Mouse (Mus musculus) embryonic facial prominence, embryonic 14.5 days (tissue): ENCODE results near the gene Utp4. TPM values are rescaled to one million over a fixed set of nuclear protein-coding genes. Genes with fewer than 3 reads are reported as not detected.
A peak's percentile ranks its signal among the peaks of the same experiment; 100 is the strongest.

Experiments
- ATAC-seq: fragments of 200-750 bp; cut with Nextera tagmentation; 2 replicates; pipeline ENCODE4 v1.8.0; 2017; ENCODE audit warnings: low read depth, moderate number of reproducible peaks, moderate TSS enrichment
- DNase-seq: peaks from one replicate; pipeline ENCODE4 v3.0.0-alpha.2; 2015; ENCODE audit warnings: low spot score
- H3K27ac ChIP-seq: fragments of 300-500 bp; sonication (generic); replicated peaks from 2 replicates; pipeline ENCODE4 v1.5.1; 2014; ENCODE audit warnings: low read depth, mild to moderate bottlenecking, low read length, moderate library complexity
- H3K27me3 ChIP-seq: fragments of 300-500 bp; sonication (generic); replicated peaks from 2 replicates; pipeline ENCODE4 v1.6.1; 2014; ENCODE audit warnings: low read length; ENCODE audit not compliant: control insufficient read depth, insufficient read depth
- H3K36me3 ChIP-seq: fragments of 300-500 bp; sonication (generic); 2 replicates; pipeline ENCODE4 v1.6.1; 2014; ENCODE audit warnings: low read length, mixed read lengths; ENCODE audit not compliant: control insufficient read depth, insufficient read depth
- H3K4me1 ChIP-seq: fragments of 300-500 bp; sonication (generic); 2 replicates; pipeline ENCODE4 v1.6.1; 2014; ENCODE audit warnings: antibody characterized with exemption, low read length; ENCODE audit not compliant: control insufficient read depth, insufficient read depth
- H3K4me2 ChIP-seq: fragments of 300-500 bp; sonication (generic); 2 replicates; pipeline ENCODE4 v1.6.1; 2014; ENCODE audit warnings: low read depth, mild to moderate bottlenecking, low read length, moderate library complexity, mixed read lengths
- H3K4me3 ChIP-seq: fragments of 300-500 bp; sonication (generic); 2 replicates; pipeline ENCODE4 v1.5.1; 2014; ENCODE audit warnings: low read depth, mild to moderate bottlenecking, low read length
- H3K9ac ChIP-seq: fragments of 300-500 bp; sonication (generic); 2 replicates; pipeline ENCODE4 v1.6.1; 2014; ENCODE audit warnings: low read depth, mild to moderate bottlenecking, low read length, moderate library complexity, mixed read lengths
- H3K9me3 ChIP-seq: fragments of 300-500 bp; sonication (generic); 2 replicates; pipeline ENCODE4 v1.6.1; 2016; ENCODE audit warnings: low read length; ENCODE audit not compliant: control insufficient read depth
- WGBS: fragments of 180-500 bp; shearing (Covaris S2); extraction: QIAGEN DNeasy Blood & Tissue Kit; methylation state at CpG from one replicate; pipeline ENCODE4 v1.1.7; 2014; 5-methylcytosine and 5-hydroxymethylcytosine counted together
- polyA plus RNA-seq: library from polyadenylated mRNA; unstranded; fragments of >200 nt; fragmentation: Nextera tagmentation; extraction: Ambion mirVana; gene quantifications from 2 replicates; pipeline ENCODE4 v1.2.1, GENCODE M21; 2014

Utp4 gene
- polyA plus RNA-seq, result 60.4 and 65.0 TPM in 2 replicates

DNA sequence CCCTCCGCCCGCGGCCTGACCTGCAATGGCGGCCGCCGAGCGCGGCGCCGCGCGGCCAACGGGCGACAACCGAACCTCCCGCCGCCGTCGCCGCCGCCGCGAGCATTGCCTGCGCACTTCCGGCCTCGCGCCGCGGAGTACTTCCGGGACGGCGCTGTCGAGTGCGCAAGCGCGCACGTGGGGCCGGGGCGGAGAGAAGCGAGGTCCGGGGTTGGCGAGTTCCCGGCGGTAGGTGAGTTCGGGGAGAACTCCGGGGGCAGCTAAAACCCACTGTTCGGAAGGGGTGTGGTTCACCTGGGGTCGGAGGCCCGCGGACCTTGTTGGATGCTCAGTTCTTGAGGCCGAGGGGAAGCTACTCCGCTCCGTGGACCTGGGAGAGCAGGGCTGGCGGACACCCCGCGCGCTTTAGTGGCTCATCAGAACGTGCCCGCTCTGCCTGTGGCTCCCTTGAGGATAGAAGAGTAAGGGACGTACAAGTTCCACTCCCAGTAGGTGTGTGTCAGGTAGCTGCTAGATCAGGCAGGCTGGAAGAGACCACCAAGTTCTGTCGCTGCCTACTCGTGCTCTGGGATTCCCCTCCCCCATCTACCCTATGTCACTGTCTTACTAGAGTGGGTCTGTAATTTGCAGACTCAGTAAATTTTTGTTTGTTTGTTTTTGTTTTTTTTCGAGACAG lies at the start of gene Utp4:
TSS of gene Utp4 (plus strand) at position 156 of the 676 bp plus-strand sequence.
- H3K27ac ChIP-seq, result peak within 1 kb of the TSS; percentile 97
- H3K9me3 ChIP-seq, result no peaks in the 10 kb centered on the region
- under 1% methylated on average over 39 of the region's 63 CpGs for WGBS
- H3K36me3 ChIP-seq, result peaks cover 36% of the 10 kb centered on the region
- H3K4me2 ChIP-seq, result peak within 1 kb of the TSS; percentile 61
- peak; percentile 94 for ATAC-seq
- no peaks in the 10 kb centered on the region for H3K27me3 ChIP-seq
- H3K4me3 ChIP-seq, result peak within 1 kb of the TSS; percentile 90
- peak; percentile 92 for DNase-seq
- peaks cover 5% of the 10 kb centered on the region; the same call in 1 of the 2 replicates for H3K4me1 ChIP-seq
- H3K9ac ChIP-seq, result peak within 1 kb of the TSS; percentile 99

DNA sequence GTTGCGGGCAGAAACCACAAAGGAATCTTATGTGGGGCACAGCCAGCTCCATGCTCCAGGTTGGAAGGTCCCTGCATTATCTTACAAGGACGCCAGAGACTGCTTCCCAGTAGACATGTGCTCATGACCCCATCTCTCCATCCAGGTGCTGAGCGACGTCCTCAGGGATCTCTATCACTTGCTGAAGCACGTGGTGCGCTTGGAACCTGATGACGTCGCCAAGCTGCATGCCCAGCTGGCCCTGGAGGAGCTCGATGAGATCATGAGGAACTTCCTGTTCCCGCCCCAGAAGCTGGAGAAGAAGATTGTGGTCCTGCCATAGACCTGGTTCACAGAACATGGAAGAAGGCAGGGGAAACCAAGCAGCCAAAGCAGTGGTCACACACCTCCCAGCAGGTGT lies 43.4 kb upstream of the Utp4 start:
- H3K4me1 ChIP-seq, result no peaks in the 10 kb centered on the region; the same call in 1 of the 2 replicates
- ATAC-seq, result no peak
- no peak for DNase-seq
- 82% methylated on average over 10 of the region's 10 CpGs for WGBS
- no peak overlapping the region for H3K4me3 ChIP-seq
- no peak overlapping the region for H3K27ac ChIP-seq
- no peak overlapping the region for H3K4me2 ChIP-seq
- no peaks in the 10 kb centered on the region for H3K9me3 ChIP-seq
- no peaks in the 10 kb centered on the region for H3K36me3 ChIP-seq
- no peaks in the 10 kb centered on the region for H3K27me3 ChIP-seq
- H3K9ac ChIP-seq, result no peak overlapping the region

DNA sequence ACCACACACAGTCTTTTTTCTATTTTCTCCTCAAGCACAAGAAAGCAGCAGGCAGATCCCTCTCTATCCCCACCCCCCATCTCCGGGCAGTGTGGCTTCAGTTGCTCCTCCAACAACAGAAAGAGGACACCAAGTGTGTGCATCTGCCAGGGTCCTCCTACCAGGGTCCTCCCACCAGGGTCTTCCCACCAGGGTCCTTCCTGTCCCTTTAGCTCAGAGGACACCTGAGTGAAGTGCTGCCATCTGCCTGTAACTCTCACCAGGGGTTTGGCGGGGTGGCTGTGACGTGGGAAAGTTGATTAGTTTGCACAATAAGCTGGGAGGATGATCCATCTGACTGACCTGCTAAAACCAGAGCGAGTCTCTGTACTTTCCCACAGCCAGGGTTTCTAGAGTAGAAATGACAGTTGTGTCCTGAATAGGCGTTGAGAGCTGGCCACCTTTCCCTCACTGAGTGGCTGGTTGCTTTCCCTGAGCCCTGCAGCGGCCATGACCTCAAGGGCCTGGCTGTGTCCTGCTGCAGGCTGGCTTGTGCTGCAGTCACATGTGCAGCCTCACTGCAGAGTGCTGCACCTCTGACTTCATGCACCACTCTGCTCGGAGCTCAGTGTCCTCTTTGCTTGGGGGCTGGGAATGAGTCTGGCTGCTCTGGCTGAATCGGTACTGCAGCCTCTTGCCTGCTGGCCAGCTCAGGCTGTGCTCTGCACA lies 38.7 kb upstream of the Utp4 start:
- H3K4me2 ChIP-seq, result no peak overlapping the region
- H3K4me3 ChIP-seq, result no peak overlapping the region
- no peak overlapping the region for H3K27ac ChIP-seq
- no peaks in the 10 kb centered on the region for H3K36me3 ChIP-seq
- 0 out of 2 replicates have a peak, but pooled peaks have one; percentile 12 for ATAC-seq
- no peak for DNase-seq
- H3K27me3 ChIP-seq, result no peaks in the 10 kb centered on the region
- no peaks in the 10 kb centered on the region for H3K9me3 ChIP-seq
- H3K9ac ChIP-seq, result no peak overlapping the region
- WGBS, result 43% methylated on average over 8 of the region's 8 CpGs
- no peaks in the 10 kb centered on the region; the same call in 1 of the 2 replicates for H3K4me1 ChIP-seq

DNA sequence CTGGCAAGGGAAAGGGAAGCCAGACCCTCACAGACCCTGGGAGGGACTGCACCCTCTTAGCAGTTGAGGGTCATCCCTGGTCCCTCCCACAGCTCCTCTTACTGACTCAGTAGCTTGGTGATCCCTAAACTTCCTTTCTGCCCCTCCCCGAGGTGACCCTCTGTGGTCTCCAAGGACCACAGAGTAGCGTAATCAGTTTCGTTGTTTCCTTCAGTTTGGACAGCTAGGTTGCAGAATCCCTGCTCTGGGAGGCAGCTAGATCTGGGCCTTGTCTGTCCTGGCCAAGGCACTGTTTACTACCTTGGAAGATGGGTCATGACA lies 38.2 kb upstream of the Utp4 start:
- Histone ChIP-seq H3K27me3 (no peaks in the 10 kb centered on the region), H3K36me3 (no peaks in the 10 kb centered on the region), H3K4me3 (no peak overlapping the region), H3K9ac (no peak overlapping the region), H3K27ac (no peak overlapping the region), H3K4me2 (no peak overlapping the region), H3K4me1 (no peaks in the 10 kb centered on the region; the same call in 1 of the 2 replicates), H3K9me3 (no peaks in the 10 kb centered on the region)
- ATAC-seq (no peak), DNase-seq (no peak)
- WGBS, result 85% methylated on average over 3 of the region's 3 CpGs

DNA sequence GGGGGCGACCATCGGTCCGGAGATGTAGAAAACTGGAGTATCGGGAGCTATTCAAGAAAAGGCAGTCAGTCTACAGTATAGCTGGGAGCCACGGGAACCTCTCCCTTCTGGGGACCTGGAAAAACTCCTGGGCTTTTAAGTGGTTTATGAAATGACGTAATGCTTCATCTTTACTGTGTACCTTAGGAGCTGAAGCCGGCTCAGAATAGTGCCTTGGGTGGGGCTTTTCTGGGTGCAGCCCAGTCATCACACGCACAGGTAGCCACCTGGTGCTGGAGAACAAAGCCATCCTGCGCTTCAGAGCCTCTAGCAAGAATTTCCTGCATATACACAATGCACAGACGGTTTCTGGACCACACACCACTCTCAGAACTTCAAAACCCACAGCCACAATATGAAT lies 30.6 kb upstream of the Utp4 start:
- Histone ChIP-seq H3K27me3 (no peaks in the 10 kb centered on the region), H3K9me3 (no peaks in the 10 kb centered on the region), H3K27ac (no peak overlapping the region), H3K4me1 (no peaks in the 10 kb centered on the region), H3K36me3 (no peaks in the 10 kb centered on the region), H3K9ac (no peak overlapping the region), H3K4me2 (no peak overlapping the region), H3K4me3 (no peak overlapping the region)
- DNase-seq (peak; percentile 35), ATAC-seq (no peak)
- 79% methylated on average over 10 of the region's 10 CpGs for WGBS

DNA sequence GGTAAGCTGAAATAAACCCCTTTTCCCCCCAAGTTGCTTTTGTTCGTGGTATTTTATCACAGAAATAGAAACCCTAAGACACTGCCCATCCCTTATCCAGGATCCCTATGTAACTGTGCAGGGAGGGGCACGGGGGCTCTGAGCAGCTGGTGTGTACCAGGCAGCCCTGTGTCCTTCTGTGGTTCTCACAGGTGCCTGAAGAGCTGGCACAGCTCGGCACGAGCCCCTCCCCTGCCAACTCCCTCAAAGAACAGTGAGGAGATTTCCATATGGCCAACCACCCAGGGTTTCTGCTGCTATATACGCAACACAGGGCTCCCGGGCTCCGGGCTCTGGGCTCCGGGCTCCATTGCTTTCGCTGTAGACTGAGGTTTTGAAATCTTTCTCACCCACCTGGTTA lies 28.1 kb upstream of the Utp4 start:
- H3K4me3 ChIP-seq, result no peak overlapping the region
- WGBS, result 72% methylated on average over 9 of the region's 9 CpGs
- 0 out of 2 replicates have a peak, but pooled peaks cover 9% of the 10 kb centered on the region for H3K4me1 ChIP-seq
- no peaks in the 10 kb centered on the region for H3K36me3 ChIP-seq
- H3K9me3 ChIP-seq, result no peaks in the 10 kb centered on the region
- H3K4me2 ChIP-seq, result no peak overlapping the region
- H3K27me3 ChIP-seq, result peaks cover 6% of the 10 kb centered on the region; the same call in 1 of the 2 replicates
- ATAC-seq (no peak), DNase-seq (no peak)
- no peak overlapping the region for H3K27ac ChIP-seq
- no peak overlapping the region for H3K9ac ChIP-seq

DNA sequence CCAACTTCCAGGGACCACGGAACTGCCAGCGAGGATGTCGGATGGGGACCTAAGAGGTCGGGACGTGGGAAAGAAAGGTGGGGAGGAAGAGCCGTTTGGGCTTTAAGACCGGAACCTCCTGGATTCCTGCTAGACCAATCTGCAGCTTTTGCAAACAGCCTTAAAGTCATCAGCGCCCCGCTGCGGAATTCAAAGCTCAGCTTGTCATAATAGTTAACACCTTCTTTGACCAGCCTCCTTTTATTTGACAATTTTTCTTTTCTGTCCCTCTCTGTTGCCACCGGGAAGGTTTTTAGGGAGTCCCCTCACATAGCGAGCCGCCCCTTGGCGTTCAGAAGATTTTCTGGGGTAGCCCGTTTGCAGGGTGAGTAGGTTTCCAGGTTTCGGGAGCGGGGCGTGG lies 23.4 kb upstream of the Utp4 start, which contains the start of gene Has3:
TSS of gene Has3 (plus strand) at position 192 of the 400 bp plus-strand sequence.
- Histone ChIP-seq H3K27me3 (peaks cover 41% of the 10 kb centered on the region), H3K4me1 (peaks cover 32% of the 10 kb centered on the region), H3K27ac (0 out of 2 replicates have a peak within 1 kb of the TSS, but pooled peaks have one; percentile 5), H3K4me3 (peak within 1 kb of the TSS; percentile 63), H3K9ac (peak within 1 kb of the TSS; percentile 65), H3K4me2 (peak within 1 kb of the TSS; percentile 100), H3K36me3 (peaks cover 10% of the 10 kb centered on the region; the same call in 1 of the 2 replicates), H3K9me3 (no peaks in the 10 kb centered on the region)
- DNase-seq, result peak; percentile 59
- under 1% methylated on average over 18 of the region's 18 CpGs for WGBS
- ATAC-seq, result no peak

DNA sequence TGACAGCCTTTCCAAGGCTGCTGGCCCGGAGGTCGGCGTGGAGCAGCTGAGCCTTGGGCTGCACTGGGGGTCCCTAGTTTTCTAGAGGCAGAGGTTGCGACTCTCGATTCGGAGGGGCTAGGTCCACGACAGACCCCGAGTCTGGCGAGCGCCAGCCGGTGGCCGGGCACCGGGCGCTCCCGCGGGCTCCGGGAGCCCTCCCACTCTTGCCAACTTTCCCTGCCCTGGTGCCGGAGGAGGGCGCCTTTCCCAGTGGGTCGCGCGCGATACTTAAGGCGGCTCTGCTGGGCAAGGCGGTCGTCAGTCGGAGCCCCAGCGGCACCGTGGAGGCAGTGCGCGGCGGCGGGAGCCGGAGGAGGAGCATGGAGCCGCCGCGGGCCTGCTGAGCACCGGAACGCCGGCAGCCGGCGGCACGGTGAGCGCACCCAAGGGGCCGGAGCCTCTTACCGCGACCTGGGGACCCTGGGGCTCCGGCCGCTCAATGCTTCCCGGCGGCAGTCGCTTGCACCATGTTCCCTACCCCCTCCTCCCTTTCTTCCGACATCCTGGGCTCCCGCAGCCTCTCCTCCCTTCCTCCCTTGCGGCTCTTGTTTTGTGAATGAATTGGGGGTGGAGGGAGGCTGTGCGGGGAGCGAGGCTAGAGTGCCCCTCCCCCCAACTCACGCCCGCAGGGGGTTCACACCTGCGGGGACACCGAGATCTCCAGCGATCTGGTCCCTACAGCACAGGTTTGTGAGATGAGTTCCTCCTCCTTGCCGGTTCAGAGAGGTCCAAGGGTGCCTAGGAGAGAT lies 22.7 kb upstream of the Utp4 start:
- 0% methylated on average over 14 of the region's 63 CpGs for WGBS
- 0 out of 2 replicates have a peak overlapping the region, but pooled peaks have one; percentile 5 for H3K27ac ChIP-seq
- ATAC-seq (peak; percentile 66), DNase-seq (peak; percentile 54)
- H3K27me3 ChIP-seq, result peaks cover 41% of the 10 kb centered on the region
- H3K4me2 ChIP-seq, result peak overlapping the region; percentile 100
- H3K4me1 ChIP-seq, result peaks cover 32% of the 10 kb centered on the region
- peak overlapping the region; percentile 65 for H3K9ac ChIP-seq
- H3K4me3 ChIP-seq, result peak overlapping the region; percentile 63
- no peaks in the 10 kb centered on the region for H3K9me3 ChIP-seq
- peaks cover 10% of the 10 kb centered on the region; the same call in 1 of the 2 replicates for H3K36me3 ChIP-seq
